Mouse (Mus musculus) cerebellum, postnatal 10 days (tissue): Measurements from ENCODE around the gene 9230102O04Rik.

ENCODE experiments used
- DNase-seq, 2 experiments: peaks; one replicate each; pipeline ENCODE4 v3.0.0; 2021; ENCODE audit warnings: mixed read lengths in 2 of 2

9230102O04Rik gene

GRCm38 (mm10) chr2:9885217-9885770 is 4.0 kb downstream of the 9230102O04Rik start:
- peak; percentile 50 to 55 for DNase-seq

- DNase-seq = peak in 1 of 2 experiments; percentile 33
Observed at GRCm38 (mm10) chr2:9884533-9885216, 4.7 kb downstream of the 9230102O04Rik start.

- DNase-seq = no peak
Observed at GRCm38 (mm10) chr2:9883803-9884532, 5.4 kb downstream of the 9230102O04Rik start.

GRCm38 (mm10) chr2:9882926-9883802 is 6.2 kb downstream of the 9230102O04Rik start:
- DNase-seq = peak; percentile 34 to 65

- peak; percentile 38 to 56 for DNase-seq
Observed at GRCm38 (mm10) chr2:9882371-9882925, 6.9 kb downstream of the 9230102O04Rik start.

GRCm38 (mm10) chr2:9881611-9882023 is 7.7 kb downstream of the 9230102O04Rik start:
- peak in 1 of 2 experiments; percentile 38 for DNase-seq

GRCm38 (mm10) chr2:9881051-9881591 is 8.2 kb downstream of the 9230102O04Rik start, which contains the start of gene 4930412O13Rik:
4930412O13Rik (plus strand) TSS chr2:9881252.
- peak in 1 of 2 experiments; percentile 34 for DNase-seq

GRCm38 (mm10) chr2:9880271-9880670 is 9.1 kb downstream of the 9230102O04Rik start:
- DNase-seq = peak in 1 of 2 experiments; percentile 15

- peak; percentile 90 to 93 for DNase-seq
Observed at GRCm38 (mm10) chr2:9879493-9879892, 9.8 kb downstream of the 9230102O04Rik start.

GRCm38 (mm10) chr2:9879092-9879491 is 10.2 kb downstream of the 9230102O04Rik start:
- DNase-seq = peak in 1 of 2 experiments; percentile 30

GRCm38 (mm10) chr2:9878564-9879081 is 10.7 kb downstream of the 9230102O04Rik start:
- peak in 1 of 2 experiments; percentile 26 for DNase-seq

GRCm38 (mm10) chr2:9877966-9878563 is 11.3 kb downstream of the 9230102O04Rik start:
- DNase-seq = peak in 1 of 2 experiments; percentile 28

- peak in 1 of 2 experiments; percentile 42 for DNase-seq
Observed at GRCm38 (mm10) chr2:9877326-9877690, 12.0 kb downstream of the 9230102O04Rik start.

GRCm38 (mm10) chr2:9876621-9877325 is 12.6 kb downstream of the 9230102O04Rik start:
- peak in 1 of 2 experiments; percentile 26 for DNase-seq

GRCm38 (mm10) chr2:9875676-9876357 is 13.5 kb downstream of the 9230102O04Rik start:
- DNase-seq = no peak

- DNase-seq = no peak
Observed at GRCm38 (mm10) chr2:9875220-9875619, 14.1 kb downstream of the 9230102O04Rik start.

GRCm38 (mm10) chr2:9874467-9875219 is 14.7 kb downstream of the 9230102O04Rik start:
- peak in 1 of 2 experiments; percentile 15 for DNase-seq

GRCm38 (mm10) chr2:9873757-9874156 is 15.6 kb downstream of the 9230102O04Rik start:
- DNase-seq = no peak

- DNase-seq = peak in 1 of 2 experiments; percentile 18
Observed at GRCm38 (mm10) chr2:9872682-9873081, 16.7 kb downstream of the 9230102O04Rik start.
